Mouse (Mus musculus): ENCODE data around the gene Esrra. TPM values are rescaled to one million over a fixed set of nuclear protein-coding genes. Genes with fewer than 3 reads are reported as not detected.

The Esrra gene
- total and polyA plus RNA-seq, 2 experiments from 2014 or later: 7.2 to 31.6 TPM

DNA sequence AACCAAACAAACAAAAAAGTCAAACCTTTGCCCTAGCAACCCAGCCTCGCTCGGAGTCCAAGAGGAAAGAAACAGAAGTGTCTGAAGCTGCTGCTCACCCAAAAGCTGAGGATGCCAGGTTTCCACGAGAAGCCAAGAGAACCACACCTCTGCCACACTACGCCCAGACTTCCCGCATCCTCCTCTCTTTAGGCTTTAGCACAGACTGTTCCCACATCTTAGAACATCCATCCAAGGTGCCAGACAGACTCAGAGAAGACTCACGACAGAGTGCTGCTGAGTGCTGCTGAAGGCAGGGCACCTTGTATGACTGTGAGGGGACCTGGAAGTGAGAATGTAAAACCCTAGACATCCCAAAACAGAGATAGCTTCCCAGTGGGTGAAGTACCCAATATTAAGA lies 45.8 kb downstream of the Esrra start:
- Histone ChIP-seq H3K4me1 (ENCODE audit: insufficient read depth, low read length) (no peaks in the 10 kb centered on the region), H3K27me3 (ENCODE audit: insufficient read depth, low read length) (no peaks in the 10 kb centered on the region), H3K4me2 (ENCODE audit: low read depth, low read length, poor library complexity, severe bottlenecking) (no peak overlapping the region), H3K36me3 (ENCODE audit: insufficient read depth, low read length) (no peaks in the 10 kb centered on the region), H3K27ac (ENCODE audit: low read depth, low read length) (no peak overlapping the region), H3K4me3 (ENCODE audit: low read depth, low read length) (no peak overlapping the region), H3K9ac (replicated peaks; ENCODE audit: low read length, poor library complexity, severe bottlenecking) (no peak overlapping the region), H3K9me3 (ENCODE audit: low read length) (peaks cover 3% of the 10 kb centered on the region; the same call in 1 of the 2 replicates)
- DNase-seq (ENCODE audit: low spot score) (no peak), ATAC-seq (ENCODE audit: low FRiP score) (no peak)
- TF ChIP-seq CTCF (IDR thresholded peaks at IDR 0.05): no peak
- WGBS: 90% methylated on average over 6 of the region's 6 CpGs

DNA sequence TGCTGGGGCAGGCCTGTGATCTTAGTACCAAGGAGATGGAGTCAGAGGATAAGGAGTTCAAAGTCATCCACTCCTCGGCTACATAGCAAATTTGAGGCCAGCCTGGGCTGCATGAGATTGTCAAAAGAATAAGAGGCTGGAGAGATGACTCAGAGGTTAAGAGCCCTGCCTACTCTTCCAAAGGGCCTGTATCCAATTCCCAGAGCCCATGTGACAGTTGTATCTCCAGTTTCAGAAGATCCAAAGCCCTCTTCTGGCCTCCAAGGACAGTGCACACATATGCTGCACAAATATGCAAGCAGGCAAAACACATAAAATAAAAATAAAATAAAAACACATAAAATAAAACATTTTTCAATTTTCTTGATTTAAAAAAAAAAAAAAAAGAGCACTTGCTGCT lies 47.4 kb downstream of the Esrra start:
- no peak for DNase-seq (ENCODE audit: low spot score)
- no peaks in the 10 kb centered on the region for H3K9me3 ChIP-seq (ENCODE audit: low read length)
- no peaks in the 10 kb centered on the region for H3K36me3 ChIP-seq (ENCODE audit: insufficient read depth, low read length)
- H3K9ac ChIP-seq (replicated peaks; ENCODE audit: low read length, poor library complexity, severe bottlenecking): no peak overlapping the region
- H3K4me3 ChIP-seq (ENCODE audit: low read depth, low read length): no peak overlapping the region
- no peak overlapping the region for H3K27ac ChIP-seq (ENCODE audit: low read depth, low read length)
- no peaks in the 10 kb centered on the region for H3K4me1 ChIP-seq (ENCODE audit: insufficient read depth, low read length)
- TF ChIP-seq CTCF (IDR thresholded peaks at IDR 0.05): no peak
- no peaks in the 10 kb centered on the region for H3K27me3 ChIP-seq (ENCODE audit: insufficient read depth, low read length)
- no peak for ATAC-seq (ENCODE audit: low FRiP score)
- no peak overlapping the region for H3K4me2 ChIP-seq (ENCODE audit: low read depth, low read length, poor library complexity, severe bottlenecking)
- WGBS: 95% methylated on average over 1 of the region's 1 CpGs

DNA sequence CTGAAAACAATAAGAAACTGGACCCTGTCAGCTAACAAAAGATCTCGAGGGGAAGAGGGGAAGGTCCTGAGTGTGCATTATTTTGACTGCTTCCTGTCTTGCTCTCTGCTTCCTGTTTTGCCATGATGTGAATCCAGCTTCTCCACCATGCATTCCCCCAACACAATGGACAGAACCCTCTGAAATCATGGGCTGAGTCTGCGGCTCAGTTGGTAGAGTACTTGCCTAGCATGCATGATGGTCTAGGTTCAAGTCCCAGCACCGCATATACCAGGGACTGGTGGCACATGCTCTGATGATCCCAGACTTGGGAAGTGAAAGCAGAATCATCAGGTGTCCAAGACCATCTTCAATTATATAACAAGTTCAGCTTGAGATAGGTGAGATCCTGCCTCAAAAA lies 48.9 kb downstream of the Esrra start:
- no peak overlapping the region for H3K4me2 ChIP-seq (ENCODE audit: low read depth, low read length, poor library complexity, severe bottlenecking)

DNA sequence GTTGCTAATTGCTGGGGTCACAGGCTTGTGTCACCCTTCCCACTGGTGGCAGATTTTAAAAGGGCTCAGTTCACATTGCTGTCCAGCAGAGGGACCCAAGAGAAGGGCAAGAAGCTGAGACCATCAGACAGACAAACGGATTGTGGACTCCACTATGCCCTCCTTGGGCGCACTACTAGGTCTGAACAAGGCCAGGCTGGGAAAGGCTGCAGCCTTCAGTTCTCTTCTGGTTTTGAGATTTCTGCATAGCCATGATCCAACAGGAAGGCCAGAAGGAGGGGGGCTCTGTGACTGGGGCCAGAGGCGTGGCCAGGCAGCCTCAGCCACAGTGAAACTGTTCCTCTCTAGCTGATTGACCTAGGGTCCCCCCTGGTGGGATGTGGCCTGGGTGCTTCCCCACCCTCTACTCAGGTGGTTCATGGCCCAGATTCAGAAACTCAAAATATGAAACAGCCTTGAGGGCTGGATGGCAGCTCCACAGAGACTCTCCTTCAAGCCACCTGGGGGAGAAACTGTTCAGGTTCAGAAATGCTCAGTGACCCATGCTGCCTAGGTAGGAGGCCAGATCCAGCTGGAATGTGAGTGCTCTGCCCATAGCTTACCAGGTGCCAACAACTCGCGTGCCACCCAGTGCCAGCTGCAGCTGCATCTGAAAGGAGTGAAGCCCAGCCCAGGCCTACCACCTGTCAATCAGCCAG lies 49.9 kb downstream of the Esrra start:
- no peaks in the 10 kb centered on the region for H3K9me3 ChIP-seq (ENCODE audit: low read length)
- DNase-seq (ENCODE audit: low spot score): no peak
- H3K36me3 ChIP-seq (ENCODE audit: insufficient read depth, low read length): no peaks in the 10 kb centered on the region
- no peak overlapping the region for H3K27ac ChIP-seq (ENCODE audit: low read depth, low read length)
- no peak for ATAC-seq (ENCODE audit: low FRiP score)
- no peaks in the 10 kb centered on the region for H3K4me1 ChIP-seq (ENCODE audit: insufficient read depth, low read length)
- WGBS: 70% methylated on average over 5 of the region's 5 CpGs
- TF ChIP-seq CTCF (IDR thresholded peaks at IDR 0.05): peak; percentile 57
- H3K4me2 ChIP-seq (ENCODE audit: low read depth, low read length, poor library complexity, severe bottlenecking): no peak overlapping the region
- H3K9ac ChIP-seq (replicated peaks; ENCODE audit: low read length, poor library complexity, severe bottlenecking): no peak overlapping the region
- no peak overlapping the region for H3K4me3 ChIP-seq (ENCODE audit: low read depth, low read length)
- no peaks in the 10 kb centered on the region for H3K27me3 ChIP-seq (ENCODE audit: insufficient read depth, low read length)

More for the DNA sequence above, 48.9 kb downstream of the Esrra start:
- Histone ChIP-seq H3K4me1 (ENCODE audit: insufficient read depth, low read length) (no peaks in the 10 kb centered on the region), H3K36me3 (ENCODE audit: insufficient read depth, low read length) (no peaks in the 10 kb centered on the region), H3K9me3 (ENCODE audit: low read length) (no peaks in the 10 kb centered on the region), H3K27ac (ENCODE audit: low read depth, low read length) (no peak overlapping the region), H3K9ac (replicated peaks; ENCODE audit: low read length, poor library complexity, severe bottlenecking) (no peak overlapping the region), H3K27me3 (ENCODE audit: insufficient read depth, low read length) (no peaks in the 10 kb centered on the region), H3K4me3 (ENCODE audit: low read depth, low read length) (no peak overlapping the region)
- WGBS: 72% methylated on average over 3 of the region's 3 CpGs
- TF ChIP-seq CTCF (IDR thresholded peaks at IDR 0.05): no peak
- no peak for ATAC-seq (ENCODE audit: low FRiP score)
- DNase-seq (ENCODE audit: low spot score): no peak

DNA sequence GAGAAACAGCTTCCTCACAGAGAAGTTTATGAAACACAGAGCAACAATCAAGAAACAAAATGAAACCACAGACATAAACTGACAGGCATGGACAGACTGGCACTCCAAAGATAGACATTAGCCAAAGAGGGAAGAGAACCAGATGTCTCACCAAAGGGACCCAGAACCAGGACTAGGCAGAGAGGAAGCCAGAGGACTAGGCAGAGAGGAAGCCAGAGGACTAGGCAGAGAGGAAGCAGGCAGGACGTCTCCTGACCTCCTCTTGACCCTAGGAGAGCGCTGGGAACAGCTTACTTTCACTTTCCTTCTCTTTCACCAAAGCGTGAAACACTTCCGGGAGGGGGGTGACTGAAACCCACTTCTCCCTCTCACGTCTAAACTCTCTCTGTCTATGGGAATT lies 52.3 kb downstream of the Esrra start:
- no peak overlapping the region for H3K4me2 ChIP-seq (ENCODE audit: low read depth, low read length, poor library complexity, severe bottlenecking)
- H3K27me3 ChIP-seq (ENCODE audit: insufficient read depth, low read length): no peaks in the 10 kb centered on the region
- 20% methylated on average over 5 of the region's 5 CpGs for WGBS
- H3K4me3 ChIP-seq (ENCODE audit: low read depth, low read length): no peak overlapping the region
- DNase-seq (ENCODE audit: low spot score) (no peak), ATAC-seq (ENCODE audit: low FRiP score) (no peak)
- H3K9me3 ChIP-seq (ENCODE audit: low read length): no peaks in the 10 kb centered on the region
- no peaks in the 10 kb centered on the region for H3K4me1 ChIP-seq (ENCODE audit: insufficient read depth, low read length)
- H3K36me3 ChIP-seq (ENCODE audit: insufficient read depth, low read length): no peaks in the 10 kb centered on the region
- no peak overlapping the region for H3K9ac ChIP-seq (replicated peaks; ENCODE audit: low read length, poor library complexity, severe bottlenecking)
- no peak for TF ChIP-seq CTCF (IDR thresholded peaks at IDR 0.05)
- no peak overlapping the region for H3K27ac ChIP-seq (ENCODE audit: low read depth, low read length)

DNA sequence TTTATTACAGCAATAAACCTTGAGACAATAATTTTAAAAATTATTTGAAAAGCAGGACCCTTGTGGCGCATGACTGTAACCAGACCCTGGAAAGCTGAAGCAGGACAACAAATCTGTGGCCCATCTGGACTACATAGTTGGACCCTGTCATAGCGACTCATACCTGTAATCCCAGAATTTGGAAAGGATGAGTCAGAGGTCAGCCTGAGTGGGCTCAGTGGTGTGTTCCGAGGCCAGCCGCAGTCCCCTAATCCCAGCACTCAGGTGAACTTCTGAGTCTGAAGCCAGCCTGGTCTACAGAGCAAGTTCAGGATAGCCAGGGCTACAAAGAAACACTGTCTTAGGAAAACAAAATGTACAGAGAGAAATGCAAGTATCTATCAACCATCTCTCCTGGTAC lies 60.2 kb downstream of the Esrra start:
- no peak for ATAC-seq (ENCODE audit: low FRiP score)
- Histone ChIP-seq H3K4me3 (ENCODE audit: low read depth, low read length) (no peak overlapping the region), H3K27me3 (ENCODE audit: insufficient read depth, low read length) (no peaks in the 10 kb centered on the region), H3K4me1 (ENCODE audit: insufficient read depth, low read length) (no peaks in the 10 kb centered on the region), H3K9me3 (ENCODE audit: low read length) (no peaks in the 10 kb centered on the region), H3K9ac (replicated peaks; ENCODE audit: low read length, poor library complexity, severe bottlenecking) (no peak overlapping the region), H3K36me3 (ENCODE audit: insufficient read depth, low read length) (no peaks in the 10 kb centered on the region), H3K27ac (ENCODE audit: low read depth, low read length) (no peak overlapping the region), H3K4me2 (ENCODE audit: low read depth, low read length, poor library complexity, severe bottlenecking) (no peak overlapping the region)
- TF ChIP-seq CTCF (IDR thresholded peaks at IDR 0.05): no peak
- DNase-seq (ENCODE audit: low spot score): no peak
- WGBS: 93% methylated on average over 4 of the region's 4 CpGs

Small RNA genes lying within 50 kb of the gene (microRNA-seq; reads per million reads assigned to microRNA genes)
- gene Mir6990 (ENCODE audit: borderline number of aligned reads): 1.7 reads per million

Other genes with a start within 250 kb of the Esrra start
- gene Rps6ka4, start 81.2 kb downstream of the Esrra start, total RNA-seq (2014; rRNA removed): 20.6 and 31.1 TPM in 2 replicates
- gene Rps6ka4, start 81.2 kb downstream of the Esrra start, polyA plus RNA-seq (2015; fragmentation: Nextera tagmentation; extraction: Ambion mirVana): 18.5 and 19.1 TPM in 2 replicates
- 1.0 and 1.9 TPM in 2 replicates for gene Ccdc88b, start 63.6 kb downstream of the Esrra start, total RNA-seq (2014; rRNA removed)
- 0.86 and 1.8 TPM in 2 replicates for gene Ccdc88b, start 63.6 kb downstream of the Esrra start, polyA plus RNA-seq (2015; fragmentation: Nextera tagmentation; extraction: Ambion mirVana)
- 80.6 and 85.4 TPM in 2 replicates for gene Trmt112, start 12.1 kb downstream of the Esrra start, total RNA-seq (2014; rRNA removed)
- 110 and 118 TPM in 2 replicates for gene Trmt112, start 12.1 kb downstream of the Esrra start, polyA plus RNA-seq (2015; fragmentation: Nextera tagmentation; extraction: Ambion mirVana)
- 211 and 223 TPM in 2 replicates for gene Prdx5, start 11.7 kb downstream of the Esrra start, total RNA-seq (2014; rRNA removed)
- gene Prdx5, start 11.7 kb downstream of the Esrra start, polyA plus RNA-seq (2015; fragmentation: Nextera tagmentation; extraction: Ambion mirVana): 491 and 528 TPM in 2 replicates
- gene Catsperz, start 3.6 kb upstream of the Esrra start, total RNA-seq (2014; rRNA removed): 0.52 and 1.1 TPM in 2 replicates
- gene Catsperz, start 3.6 kb upstream of the Esrra start, polyA plus RNA-seq (2015; fragmentation: Nextera tagmentation; extraction: Ambion mirVana): 2.1 and 3.0 TPM in 2 replicates
- 7.9 and 13.6 TPM in 2 replicates for gene Kcnk4, start 12.7 kb upstream of the Esrra start, total RNA-seq (2014; rRNA removed)
- gene Kcnk4, start 12.7 kb upstream of the Esrra start, polyA plus RNA-seq (2015; fragmentation: Nextera tagmentation; extraction: Ambion mirVana): 17.8 and 18.0 TPM in 2 replicates
- 50.3 and 55.9 TPM in 2 replicates for gene Bad, start 20.0 kb upstream of the Esrra start, total RNA-seq (2014; rRNA removed)
- 91.6 and 104 TPM in 2 replicates for gene Bad, start 20.0 kb upstream of the Esrra start, polyA plus RNA-seq (2015; fragmentation: Nextera tagmentation; extraction: Ambion mirVana)
- 88.5 and 101 TPM in 2 replicates for gene Gpr137, start 20.7 kb upstream of the Esrra start, total RNA-seq (2014; rRNA removed)
- 77.6 and 78.8 TPM in 2 replicates for gene Gpr137, start 20.7 kb upstream of the Esrra start, polyA plus RNA-seq (2015; fragmentation: Nextera tagmentation; extraction: Ambion mirVana)
- gene Ppp1r14b, start 53.2 kb upstream of the Esrra start, total RNA-seq (2014; rRNA removed): 137 and 150 TPM in 2 replicates
- gene Ppp1r14b, start 53.2 kb upstream of the Esrra start, polyA plus RNA-seq (2015; fragmentation: Nextera tagmentation; extraction: Ambion mirVana): 143 and 144 TPM in 2 replicates
- gene Plcb3, start 54.7 kb upstream of the Esrra start, total RNA-seq (2014; rRNA removed): 14.7 and 16.6 TPM in 2 replicates
- gene Plcb3, start 54.7 kb upstream of the Esrra start, polyA plus RNA-seq (2015; fragmentation: Nextera tagmentation; extraction: Ambion mirVana): 9.5 and 9.8 TPM in 2 replicates
- 24.9 and 29.3 TPM in 2 replicates for gene Fkbp2, start 58.7 kb upstream of the Esrra start, total RNA-seq (2014; rRNA removed)
- 149 and 155 TPM in 2 replicates for gene Fkbp2, start 58.7 kb upstream of the Esrra start, polyA plus RNA-seq (2015; fragmentation: Nextera tagmentation; extraction: Ambion mirVana)
- 33.1 and 44.4 TPM in 2 replicates for gene Vegfb, start 65.8 kb upstream of the Esrra start, total RNA-seq (2014; rRNA removed)
- gene Vegfb, start 65.8 kb upstream of the Esrra start, polyA plus RNA-seq (2015; fragmentation: Nextera tagmentation; extraction: Ambion mirVana): 77.7 and 83.2 TPM in 2 replicates
- 14.9 and 31.2 TPM in 2 replicates for gene Dnajc4, start 70.8 kb upstream of the Esrra start, total RNA-seq (2014; rRNA removed)
- 21.6 and 25.7 TPM in 2 replicates for gene Dnajc4, start 70.8 kb upstream of the Esrra start, polyA plus RNA-seq (2015; fragmentation: Nextera tagmentation; extraction: Ambion mirVana)
- 12.8 and 19.6 TPM in 2 replicates for gene Nudt22, start 74.3 kb upstream of the Esrra start, total RNA-seq (2014; rRNA removed)
- gene Nudt22, start 74.3 kb upstream of the Esrra start, polyA plus RNA-seq (2015; fragmentation: Nextera tagmentation; extraction: Ambion mirVana): 17.8 and 22.0 TPM in 2 replicates
- 19.6 and 28.1 TPM in 2 replicates for gene Trpt1, start 74.3 kb upstream of the Esrra start, total RNA-seq (2014; rRNA removed)
- gene Trpt1, start 74.3 kb upstream of the Esrra start, polyA plus RNA-seq (2015; fragmentation: Nextera tagmentation; extraction: Ambion mirVana): 19.8 and 23.4 TPM in 2 replicates
- 5.6 and 6.2 TPM in 2 replicates for gene Fermt3, start 97.7 kb upstream of the Esrra start, total RNA-seq (2014; rRNA removed)
- gene Fermt3, start 97.7 kb upstream of the Esrra start, polyA plus RNA-seq (2015; fragmentation: Nextera tagmentation; extraction: Ambion mirVana): 3.0 and 3.4 TPM in 2 replicates
- 97.0 and 101 TPM in 2 replicates for gene Stip1, start 118.2 kb upstream of the Esrra start, total RNA-seq (2014; rRNA removed)
- gene Stip1, start 118.2 kb upstream of the Esrra start, polyA plus RNA-seq (2015; fragmentation: Nextera tagmentation; extraction: Ambion mirVana): 142 and 147 TPM in 2 replicates
- 1.4 and 5.1 TPM in 2 replicates for gene Macrod1, start 135.0 kb upstream of the Esrra start, total RNA-seq (2014; rRNA removed)
- 5.9 and 6.2 TPM in 2 replicates for gene Macrod1, start 135.0 kb upstream of the Esrra start, polyA plus RNA-seq (2015; fragmentation: Nextera tagmentation; extraction: Ambion mirVana)
- gene Flrt1, start 183.9 kb upstream of the Esrra start, total RNA-seq (2014; rRNA removed): 9.9 and 11.4 TPM in 2 replicates
- gene Flrt1, start 183.9 kb upstream of the Esrra start, polyA plus RNA-seq (2015; fragmentation: Nextera tagmentation; extraction: Ambion mirVana): 9.8 and 11.9 TPM in 2 replicates